Mouse (Mus musculus) mouse embryonic stem cell (cell line): ENCODE data around the gene H2afj.

Experiments
- in situ Hi-C, 2 experiments: fragments of 300-500 bp; cut with MboI; formaldehyde crosslinking; loops; 1 replicate in 1 of 2; 3 replicates in 1 of 2; pipeline ENCODE4 v1.14.3; 2019 to 2020; ENCODE audit warnings: low sequenced_read_pairs in 2 of 2, low pct_unique_long_range_greater_than_20kb in 1 of 2, mixed read lengths in 1 of 2; ENCODE audit not compliant: unreplicated experiment in 1 of 2

The H2afj gene

GRCm38 (mm10) chr6:136828681-136829080 lies 20.6 kb downstream of the H2afj start:
- in situ Hi-C loops, result no loop called here

- in situ Hi-C loops, result no loop called here
Observed at GRCm38 (mm10) chr6:136831712-136832111, 23.7 kb downstream of the H2afj start.

GRCm38 (mm10) chr6:136835352-136835751 lies 27.3 kb downstream of the H2afj start, which contains the start of gene Smco3:
TSS of gene Smco3 (minus strand) at chr6:136835452.
- in situ Hi-C loops, result no loop called here

- in situ Hi-C loops, result no loop called here
Observed at GRCm38 (mm10) chr6:136837323-136837722, 29.3 kb downstream of the H2afj start.

GRCm38 (mm10) chr6:136844903-136845302 lies 36.9 kb downstream of the H2afj start:
- in situ Hi-C loops, result no loop called here

GRCm38 (mm10) chr6:136845706-136846480 lies 37.8 kb downstream of the H2afj start:
- in situ Hi-C loops, result no loop called here

- in situ Hi-C loops, result no loop called here
Observed at GRCm38 (mm10) chr6:136847267-136847666, 39.2 kb downstream of the H2afj start.

GRCm38 (mm10) chr6:136847790-136848189 lies 39.7 kb downstream of the H2afj start:
- in situ Hi-C loops, result no loop called here

GRCm38 (mm10) chr6:136848399-136848798 lies 40.4 kb downstream of the H2afj start:
- in situ Hi-C loops, result no loop called here

- in situ Hi-C loops, result no loop called here
Observed at GRCm38 (mm10) chr6:136848971-136849370, 40.9 kb downstream of the H2afj start.

GRCm38 (mm10) chr6:136850267-136850666 lies 42.2 kb downstream of the H2afj start:
- in situ Hi-C loops, result loop anchor here in 1 of 2 experiments (10.0 kb wide), 1 partner anchor 135 kb away; no protein-coding TSS in a partner anchor

GRCm38 (mm10) chr6:136852348-136852747 lies 44.3 kb downstream of the H2afj start:
- in situ Hi-C loops, result loop anchor here in 1 of 2 experiments (10.0 kb wide), 1 partner anchor 132 kb away; no protein-coding TSS in a partner anchor

GRCm38 (mm10) chr6:136852762-136853161 lies 44.7 kb downstream of the H2afj start:
- in situ Hi-C loops, result loop anchor here in 1 of 2 experiments (10.0 kb wide), 1 partner anchor 132 kb away; no protein-coding TSS in a partner anchor

GRCm38 (mm10) chr6:136854361-136854781 lies 46.3 kb downstream of the H2afj start:
- in situ Hi-C loops, result loop anchor here in 1 of 2 experiments (10.0 kb wide), 1 partner anchor 130 kb away; no protein-coding TSS in a partner anchor

GRCm38 (mm10) chr6:136855183-136855582 lies 47.1 kb downstream of the H2afj start:
- in situ Hi-C loops, result loop anchor here (5.0 to 10.0 kb wide), 2 partner anchors 112 to 130 kb away; no protein-coding TSS in a partner anchor

- in situ Hi-C loops, result loop anchor here (5.0 to 10.0 kb wide), 2 partner anchors 111 to 129 kb away; no protein-coding TSS in a partner anchor
Observed at GRCm38 (mm10) chr6:136856071-136856636, 48.1 kb downstream of the H2afj start.

- in situ Hi-C loops, result loop anchor here (5.0 to 10.0 kb wide), 2 partner anchors 110 to 127 kb away; no protein-coding TSS in a partner anchor
Observed at GRCm38 (mm10) chr6:136857186-136857872, 49.3 kb downstream of the H2afj start, which contains the start of gene Art4. TSS of gene Art4 (minus strand) at chr6:136857733.

GRCm38 (mm10) chr6:136857873-136858260 lies 49.8 kb downstream of the H2afj start:
- in situ Hi-C loops, result loop anchor here (5.0 to 10.0 kb wide), 2 partner anchors 109 to 127 kb away; no protein-coding TSS in a partner anchor
